Comparison of ENCODE assay signal across 10 mouse cellular contexts in genomic region chr5:103780836-103781235, GRCm38 (mm10).
A peak's percentile ranks its signal among the peaks of the same experiment; 100 is the strongest.
DNase-seq lines count a peak whose midpoint lies in the region; ATAC-seq and TF ChIP-seq lines count a peak whose summit lies in the region.
"Had no signal": no experiment of that assay in that cellular context is flagged by ENCODE, and none has a peak within 500 bp of the region (broad histone marks: within the 10 kb centered on the region; RNA-seq: fewer than 3 reads in every experiment).

No protein-coding gene starts in this region.

- H3K36me3 ChIP-seq in forebrain, embryonic 10.5 days (replicated peaks), result peaks cover 24% of the 10 kb centered on the region
- peaks cover 8% of the 10 kb centered on the region for H3K36me3 ChIP-seq in forebrain, embryonic 13.5 days (ENCODE audit: poor library complexity, severe bottlenecking)

- no peaks in the 10 kb centered on the region for H3K9me3 ChIP-seq in forebrain, embryonic 10.5 days
- no peaks in the 10 kb centered on the region for H3K9me3 ChIP-seq in forebrain, embryonic 13.5 days (replicated peaks)

- H3K9ac ChIP-seq in forebrain, embryonic 13.5 days, result no peak overlapping the region

- peaks cover 70% of the 10 kb centered on the region for H3K4me1 ChIP-seq in forebrain, embryonic 10.5 days
- H3K4me1 ChIP-seq in forebrain, embryonic 13.5 days, result peaks cover 44% of the 10 kb centered on the region

- peak; percentile 74 for TF ChIP-seq CTCF in layer of hippocampus, adult 2 months (conservative IDR thresholded peaks at IDR 0.05)

- peak overlapping the region; percentile 75 for H3K27ac ChIP-seq in forebrain, embryonic 10.5 days
- H3K27ac ChIP-seq in forebrain, embryonic 13.5 days, result no peak overlapping the region
- H3K27ac ChIP-seq in layer of hippocampus, adult 2 months, result 0 out of 2 replicates have a peak overlapping the region, but pooled peaks have one; percentile 8

- H3K4me2 ChIP-seq in forebrain, embryonic 13.5 days, result no peak overlapping the region

- no peak for DNase-seq in forebrain, embryonic 10.5 days (ENCODE audit: extremely low spot score, low spot score)
- peak in 1 of 2 experiments; percentile 44 for DNase-seq in layer of hippocampus, adult 2 months (ENCODE audit: low spot score in 2 of 2)
- no peak for DNase-seq in layer of hippocampus, adult 8-10 months (ENCODE audit: low spot score in 2 of 2)
- peak; percentile 30 for DNase-seq in T-cell, adult 2 months (ENCODE audit: low spot score)
- DNase-seq in kidney, postnatal 25 days, result peak; percentile 65 to 70
- no peak for DNase-seq in ovary, postnatal 14 days (ENCODE audit: low spot score)
- no peak for DNase-seq in urinary bladder, adult 18-20 months (ENCODE audit: low spot score in 2 of 2)

- no peak for ATAC-seq in forebrain, embryonic 13.5 days
- ATAC-seq: hindbrain, embryonic 16.5 days; midbrain, embryonic 16.5 days had no signal

- H3K4me3 ChIP-seq in forebrain, embryonic 10.5 days, result no peak overlapping the region
- H3K4me3 ChIP-seq in forebrain, embryonic 13.5 days, result no peak overlapping the region
- H3K4me3 ChIP-seq in layer of hippocampus, adult 2 months, result no peak overlapping the region

- WGBS in forebrain, embryonic 10.5 days, result 82% methylated on average over 6 of the region's 6 CpGs
- 78% methylated on average over 6 of the region's 6 CpGs for WGBS in forebrain, embryonic 13.5 days

- no peaks in the 10 kb centered on the region; the same call in 1 of the 2 replicates for H3K27me3 ChIP-seq in forebrain, embryonic 10.5 days (ENCODE audit: poor library complexity, severe bottlenecking)
- H3K27me3 ChIP-seq in forebrain, embryonic 13.5 days, result no peaks in the 10 kb centered on the region

Comparison
In these comparisons a context has a peak if more than half of its experiments do, and no peak if none do; other contexts are left out.
1. DNase-seq: peak in T-cell, adult 2 months (single experiment) and kidney, postnatal 25 days (2 of 2); none in forebrain, embryonic 10.5 days (single experiment), layer of hippocampus, adult 8-10 months (0 of 2), ovary, postnatal 14 days (single experiment) and urinary bladder, adult 18-20 months (0 of 2).